Mouse (Mus musculus): ENCODE measurements around the gene Rab8a. TPM values are rescaled to one million over a fixed set of nuclear protein-coding genes. Genes with fewer than 3 reads are reported as not detected.
A peak's percentile ranks its signal among the peaks of the same experiment; 100 is the strongest.

The Rab8a gene
- total and polyA plus RNA-seq, 3 experiments: 23.6 to 40.9 (median 24.2) TPM

DNA sequence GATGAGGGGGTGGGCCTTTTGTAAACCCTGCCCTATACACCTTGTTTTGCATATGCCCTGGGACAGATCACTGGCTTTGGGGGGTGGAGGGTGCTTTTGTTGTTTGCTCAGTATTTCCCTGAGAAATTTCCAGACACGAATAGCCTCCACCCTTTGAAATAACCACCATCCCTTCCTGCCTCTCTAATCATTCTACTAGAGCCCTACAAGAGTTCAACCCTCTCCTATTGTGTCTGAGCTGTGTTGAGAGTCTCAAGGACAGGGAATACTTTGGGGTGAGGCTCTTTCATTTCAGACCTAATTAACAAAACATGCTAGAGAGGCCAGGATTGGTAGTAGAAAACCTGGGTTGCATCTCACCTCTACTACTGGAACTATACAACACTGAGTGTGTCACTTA, 11.9 kb upstream of the Rab8a start:
- H3K27me3 ChIP-seq (ENCODE audit: control insufficient read depth, insufficient read depth, low read length): no peaks in the 10 kb centered on the region
- peaks cover 18% of the 10 kb centered on the region for H3K4me1 ChIP-seq (ENCODE audit: control insufficient read depth, insufficient read depth, low read length)
- TF ChIP-seq EP300 (IDR thresholded peaks at IDR 0.05; ENCODE audit: insufficient read depth, low read depth, low read length) (no peak), POLR2A (IDR thresholded peaks at IDR 0.05; ENCODE audit: insufficient read depth, low read depth, low read length) (no peak), CTCF (IDR thresholded peaks at IDR 0.05) (no peak)
- H3K36me3 ChIP-seq (ENCODE audit: control insufficient read depth, insufficient read depth, low read length): peaks cover 58% of the 10 kb centered on the region
- H3K4me3 ChIP-seq: no peak overlapping the region
- 44% methylated on average over 1 of the region's 1 CpGs for WGBS
- intact Hi-C loops (cut with DNase I): no loop called here
- DNase-seq: no peak
- no peak overlapping the region for H3K27ac ChIP-seq
- H3K9ac ChIP-seq (ENCODE audit: low read depth, low read length): no peak overlapping the region
- H3K79me2 ChIP-seq (replicated peaks; ENCODE audit: control insufficient read depth, insufficient read depth, low read length): no peaks in the 10 kb centered on the region

- TF ChIP-seq CTCF (IDR thresholded peaks at IDR 0.05): no peak
- no peak for TF ChIP-seq POLR2A (IDR thresholded peaks at IDR 0.05; ENCODE audit: insufficient read depth, low read depth, low read length)
- Histone ChIP-seq H3K27me3 (ENCODE audit: control insufficient read depth, insufficient read depth, low read length) (no peaks in the 10 kb centered on the region), H3K27ac (no peak overlapping the region), H3K4me3 (no peak overlapping the region), H3K36me3 (ENCODE audit: control insufficient read depth, insufficient read depth, low read length) (peaks cover 50% of the 10 kb centered on the region), H3K79me2 (replicated peaks; ENCODE audit: control insufficient read depth, insufficient read depth, low read length) (no peaks in the 10 kb centered on the region), H3K4me1 (ENCODE audit: control insufficient read depth, insufficient read depth, low read length) (peaks cover 7% of the 10 kb centered on the region), H3K9ac (ENCODE audit: low read depth, low read length) (no peak overlapping the region)
- WGBS: 67% methylated on average over 3 of the region's 3 CpGs
- no peak for DNase-seq
- intact Hi-C loops (cut with DNase I): no loop called here
Measured at GRCm38 (mm10) chr8:72151418-72152078, 9.5 kb upstream of the Rab8a start.

GRCm38 (mm10) chr8:72153382-72153781, 7.6 kb upstream of the Rab8a start:
- peaks cover 34% of the 10 kb centered on the region for H3K36me3 ChIP-seq (ENCODE audit: control insufficient read depth, insufficient read depth, low read length)

GRCm38 (mm10) chr8:72158096-72158495, 2.9 kb upstream of the Rab8a start:
- TF ChIP-seq EP300 (IDR thresholded peaks at IDR 0.05; ENCODE audit: insufficient read depth, low read depth, low read length) (no peak), POLR2A (IDR thresholded peaks at IDR 0.05; ENCODE audit: insufficient read depth, low read depth, low read length) (no peak), CTCF (IDR thresholded peaks at IDR 0.05) (no peak)
- DNase-seq: no peak
- Histone ChIP-seq H3K9ac (ENCODE audit: low read depth, low read length) (no peak overlapping the region), H3K4me1 (ENCODE audit: control insufficient read depth, insufficient read depth, low read length) (peaks cover 13% of the 10 kb centered on the region), H3K79me2 (replicated peaks; ENCODE audit: control insufficient read depth, insufficient read depth, low read length) (peaks cover 8% of the 10 kb centered on the region), H3K27me3 (ENCODE audit: control insufficient read depth, insufficient read depth, low read length) (no peaks in the 10 kb centered on the region), H3K36me3 (ENCODE audit: control insufficient read depth, insufficient read depth, low read length) (peaks cover 14% of the 10 kb centered on the region), H3K27ac (no peak overlapping the region), H3K4me3 (no peak overlapping the region)
- 88% methylated on average over 2 of the region's 2 CpGs for WGBS
- intact Hi-C loops (cut with DNase I): no loop called here

More at GRCm38 (mm10) chr8:72153382-72153781, 7.6 kb upstream of the Rab8a start:
- Histone ChIP-seq H3K9ac (ENCODE audit: low read depth, low read length) (no peak overlapping the region), H3K79me2 (replicated peaks; ENCODE audit: control insufficient read depth, insufficient read depth, low read length) (no peaks in the 10 kb centered on the region), H3K4me1 (ENCODE audit: control insufficient read depth, insufficient read depth, low read length) (peaks cover 4% of the 10 kb centered on the region), H3K4me3 (no peak overlapping the region), H3K27ac (peak overlapping the region; percentile 29), H3K27me3 (ENCODE audit: control insufficient read depth, insufficient read depth, low read length) (no peaks in the 10 kb centered on the region)
- intact Hi-C loops (cut with DNase I): no loop called here
- DNase-seq: no peak
- TF ChIP-seq EP300 (IDR thresholded peaks at IDR 0.05; ENCODE audit: insufficient read depth, low read depth, low read length) (no peak), POLR2A (IDR thresholded peaks at IDR 0.05; ENCODE audit: insufficient read depth, low read depth, low read length) (no peak), CTCF (IDR thresholded peaks at IDR 0.05) (no peak)

DNA sequence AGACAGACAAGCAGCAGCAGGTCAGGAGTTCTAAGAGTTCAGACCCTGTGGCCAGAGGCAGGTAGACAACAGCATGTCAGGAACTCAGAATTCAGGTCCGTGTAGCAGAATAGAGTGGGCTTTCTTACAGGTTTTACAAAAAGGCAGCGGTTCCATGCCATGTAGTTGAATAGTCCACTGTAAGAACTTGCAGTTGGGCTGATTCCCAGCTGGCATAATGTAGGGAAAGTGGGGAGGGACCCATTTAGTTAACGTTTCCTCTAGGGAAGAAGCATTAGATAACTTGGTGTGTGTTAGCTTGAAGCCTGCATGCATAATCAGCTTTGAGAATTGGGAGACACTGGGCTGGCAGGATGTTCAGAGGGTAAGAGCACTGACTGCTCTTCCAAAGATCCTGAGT, 2.3 kb upstream of the Rab8a start:
- Histone ChIP-seq H3K9ac (ENCODE audit: low read depth, low read length) (no peak overlapping the region), H3K4me1 (ENCODE audit: control insufficient read depth, insufficient read depth, low read length) (peaks cover 13% of the 10 kb centered on the region), H3K36me3 (ENCODE audit: control insufficient read depth, insufficient read depth, low read length) (peaks cover 7% of the 10 kb centered on the region), H3K4me3 (no peak overlapping the region), H3K27ac (no peak overlapping the region), H3K27me3 (ENCODE audit: control insufficient read depth, insufficient read depth, low read length) (no peaks in the 10 kb centered on the region), H3K79me2 (replicated peaks; ENCODE audit: control insufficient read depth, insufficient read depth, low read length) (peaks cover 8% of the 10 kb centered on the region)
- 57% methylated on average over 3 of the region's 3 CpGs for WGBS
- TF ChIP-seq EP300 (IDR thresholded peaks at IDR 0.05; ENCODE audit: insufficient read depth, low read depth, low read length): no peak
- no peak for TF ChIP-seq POLR2A (IDR thresholded peaks at IDR 0.05; ENCODE audit: insufficient read depth, low read depth, low read length)
- no peak for TF ChIP-seq CTCF (IDR thresholded peaks at IDR 0.05)
- DNase-seq: no peak
- intact Hi-C loops (cut with DNase I): no loop called here

DNA sequence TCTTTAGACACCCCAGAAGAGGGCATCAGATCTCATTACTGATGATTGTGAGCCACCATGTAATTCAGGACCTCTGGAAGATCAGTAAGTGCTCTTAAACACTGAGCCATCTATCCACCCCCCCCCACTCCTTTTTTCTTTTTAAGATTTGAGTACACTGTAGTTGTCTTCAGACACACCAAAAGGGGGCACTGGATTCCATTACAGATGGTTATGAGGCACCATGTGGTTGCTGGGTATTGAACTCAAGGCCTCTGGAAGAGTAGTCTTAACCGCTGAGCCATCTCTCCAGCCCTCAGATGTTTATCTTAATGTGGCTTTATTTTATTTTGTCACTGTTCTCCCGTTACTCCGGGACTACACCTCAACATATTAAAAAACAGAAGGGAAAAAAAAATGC, 993 bp upstream of the Rab8a start:
- peaks cover 5% of the 10 kb centered on the region; the same call in 1 of the 2 replicates for H3K36me3 ChIP-seq (ENCODE audit: control insufficient read depth, insufficient read depth, low read length)
- H3K79me2 ChIP-seq (replicated peaks; ENCODE audit: control insufficient read depth, insufficient read depth, low read length): peaks cover 8% of the 10 kb centered on the region
- peak overlapping the region; percentile 70 for H3K27ac ChIP-seq
- no peak overlapping the region for H3K9ac ChIP-seq (ENCODE audit: low read depth, low read length)
- no peak for TF ChIP-seq EP300 (IDR thresholded peaks at IDR 0.05; ENCODE audit: insufficient read depth, low read depth, low read length)
- peak overlapping the region; percentile 55 for H3K4me3 ChIP-seq
- peaks cover 13% of the 10 kb centered on the region for H3K4me1 ChIP-seq (ENCODE audit: control insufficient read depth, insufficient read depth, low read length)
- H3K27me3 ChIP-seq (ENCODE audit: control insufficient read depth, insufficient read depth, low read length): no peaks in the 10 kb centered on the region
- no peak for DNase-seq
- intact Hi-C loops (cut with DNase I): loop anchor here (1.0 kb wide), 1 partner anchor 25 kb away; no protein-coding TSS in a partner anchor
- 62% methylated on average over 3 of the region's 3 CpGs for WGBS

Data from heart, adult 2 months (tissue).